Mouse (Mus musculus) kidney, postnatal 10 days (tissue): ENCODE measurements at regions not wholly inside any gene's neighbourhood (a gene's known extent, or its start where the extent isn't known, plus 50 kb on each side); places are given as distances from the start of the nearest gene placed in this dataset.

Experiments
- DNase-seq: peaks from one replicate; pipeline ENCODE4 v3.0.0; 2021; ENCODE audit warnings: mixed read lengths

- DNase-seq = no peak
These were observed 120.8 kb upstream of the Gm26657 start for GRCm38 (mm10) chr4:56619054-56619453.

- no peak for DNase-seq
These were observed 121.4 kb upstream of the Gm26657 start for GRCm38 (mm10) chr4:56618433-56618832.

GRCm38 (mm10) chr4:56617661-56618360 is 122.1 kb upstream of the Gm26657 start:
- DNase-seq = no peak

GRCm38 (mm10) chr4:56612325-56612724 is 127.5 kb upstream of the Gm26657 start:
- DNase-seq = no peak

GRCm38 (mm10) chr4:56611751-56612150 is 128.1 kb upstream of the Gm26657 start:
- peak; percentile 12 for DNase-seq

- no peak for DNase-seq
These were observed 129.6 kb upstream of the Gm26657 start for GRCm38 (mm10) chr4:56610273-56610672.

- no peak for DNase-seq
These were observed 131.2 kb upstream of the Gm26657 start for GRCm38 (mm10) chr4:56608701-56609100.

GRCm38 (mm10) chr4:56598398-56598797 is 141.5 kb upstream of the Gm26657 start:
- DNase-seq = no peak

- no peak for DNase-seq
These were observed 141.9 kb upstream of the Gm26657 start for GRCm38 (mm10) chr4:56597931-56598330.

GRCm38 (mm10) chr4:56582405-56582804 is 157.5 kb upstream of the Gm26657 start:
- no peak for DNase-seq

GRCm38 (mm10) chr4:56576837-56577548 is 162.9 kb upstream of the Gm26657 start:
- no peak for DNase-seq

- DNase-seq = no peak
These were observed 187.7 kb upstream of the Gm26657 start for GRCm38 (mm10) chr4:56552126-56552525.

- no peak for DNase-seq
These were observed 206.4 kb upstream of the Gm26657 start for GRCm38 (mm10) chr4:56533344-56533985.

- DNase-seq = peak; percentile 18
These were observed 206.9 kb upstream of the Gm26657 start for GRCm38 (mm10) chr4:56532921-56533320.

- DNase-seq = no peak
These were observed 211.3 kb upstream of the Gm26657 start for GRCm38 (mm10) chr4:56528571-56528970.

- no peak for DNase-seq
These were observed 215.4 kb upstream of the Gm26657 start for GRCm38 (mm10) chr4:56524430-56524985.

- DNase-seq = no peak
These were observed 232.1 kb upstream of the Gm26657 start for GRCm38 (mm10) chr4:56507770-56508169.

- no peak for DNase-seq
These were observed 233.1 kb upstream of the Gm26657 start for GRCm38 (mm10) chr4:56506786-56507185.

GRCm38 (mm10) chr4:56506067-56506466 is 233.8 kb upstream of the Gm26657 start:
- DNase-seq = no peak

- peak; percentile 59 for DNase-seq
These were observed 247.2 kb upstream of the Gm26657 start for GRCm38 (mm10) chr4:56492537-56493221.

- no peak for DNase-seq
These were observed 250.5 kb upstream of the Gm26657 start for GRCm38 (mm10) chr4:56489361-56489760.

GRCm38 (mm10) chr4:56483708-56484107 is 256.2 kb upstream of the Gm26657 start:
- DNase-seq = no peak

- no peak for DNase-seq
These were observed 283.1 kb upstream of the Gm26657 start for GRCm38 (mm10) chr4:56456788-56457187.
